Mouse (Mus musculus) myocyte (in vitro differentiated cells): ENCODE results near the gene Olfr1532-ps1.
"Not testable (repeated sequence)": the region's sequence is repeated elsewhere in the genome, so short reads cannot be mapped to it uniquely, and the experiment has no call there.

Experiments used
- CEBPB ChIP-seq: IDR thresholded peaks from 2 replicates; pipeline ENCODE4 v1.6.1; 2011; ENCODE audit warnings: mild to moderate bottlenecking, moderate library complexity; ENCODE audit not compliant: poor library complexity, insufficient read depth, severe bottlenecking
- E2F4 ChIP-seq: IDR thresholded peaks from one replicate; pipeline ENCODE4 v1.6.1; 2011; ENCODE audit warnings: mild to moderate bottlenecking, control low read depth, moderate library complexity; ENCODE audit not compliant: insufficient read depth
- MAX ChIP-seq: IDR thresholded peaks from one replicate; pipeline ENCODE4 v1.6.1; 2011; ENCODE audit warnings: low read depth, mild to moderate bottlenecking, control low read depth
- POLR2A ChIP-seq: IDR thresholded peaks from one replicate; pipeline ENCODE4 v1.6.1; 2011; ENCODE audit warnings: low read depth, mild to moderate bottlenecking, control low read depth, moderate library complexity; ENCODE audit not compliant: insufficient read length
- POLR2AphosphoS2 ChIP-seq: IDR thresholded peaks from one replicate; pipeline ENCODE4 v1.6.1; 2011; ENCODE audit warnings: low read depth, control low read depth; ENCODE audit not compliant: insufficient read length
- TCF12 ChIP-seq: IDR thresholded peaks from one replicate; pipeline ENCODE4 v1.6.1; 2011; ENCODE audit warnings: mild to moderate bottlenecking, control low read depth; ENCODE audit not compliant: poor library complexity, insufficient read depth, severe bottlenecking
- USF1 ChIP-seq: IDR thresholded peaks from one replicate; pipeline ENCODE4 v1.6.1; 2011; ENCODE audit warnings: low read depth, mild to moderate bottlenecking, control low read depth, moderate library complexity

DNA sequence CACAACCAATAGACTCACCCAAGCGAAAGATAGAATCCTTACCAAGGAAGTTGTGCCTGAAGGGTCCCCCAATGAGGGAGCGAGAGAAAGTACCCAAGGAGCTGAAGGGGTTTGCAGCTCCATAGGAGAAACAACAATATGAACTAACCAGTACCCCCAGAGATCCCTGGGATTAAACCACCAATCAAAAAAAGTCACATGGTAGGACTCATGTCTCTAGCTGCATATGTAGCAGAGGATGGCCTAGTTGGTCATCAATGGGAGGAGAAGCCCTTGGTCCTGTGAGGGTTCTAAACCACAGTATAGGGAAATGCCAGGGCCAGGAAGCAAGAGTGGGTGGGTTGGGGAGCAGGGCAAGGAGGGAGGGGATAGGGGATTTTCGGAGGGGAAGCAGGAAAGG is 6.7 kb upstream of the Olfr1532-ps1 start, which contains the start of gene Olfr707:
- not testable (repeated sequence) for TF ChIP-seq CEBPB, E2F4, POLR2A, USF1, POLR2AphosphoS2, TCF12, MAX
